Mouse (Mus musculus) bone marrow, adult 2 months (tissue): ENCODE data around the gene Pik3r3. TPM values are rescaled to one million over a fixed set of nuclear protein-coding genes. Genes with fewer than 3 reads are reported as not detected.
"Not testable (repeated sequence)": the region's sequence is repeated elsewhere in the genome, so short reads cannot be mapped to it uniquely, and the experiment has no call there.

Experiments used
- H3K27ac ChIP-seq: fragments of 200-500 bp; 2 replicates; pipeline ENCODE4 v1.5.1; 2012; ENCODE audit warnings: low read depth, mild to moderate bottlenecking, control low read depth, inconsistent platforms, low read length; ENCODE audit not compliant: control insufficient read depth, poor library complexity, insufficient read depth
- H3K4me1 ChIP-seq: fragments of 200-500 bp; 2 replicates; pipeline ENCODE4 v1.6.1; 2011; ENCODE audit warnings: low read length; ENCODE audit not compliant: control insufficient read depth, insufficient read depth
- H3K4me3 ChIP-seq: fragments of 200-500 bp; replicated peaks from 2 replicates; pipeline ENCODE3; 2011; ENCODE audit warnings: mild to moderate bottlenecking, low read depth, low read length, control low read depth; ENCODE audit not compliant: control insufficient read depth
- CTCF ChIP-seq: fragments of 200-500 bp; IDR thresholded peaks from 2 replicates; pipeline ENCODE4 v1.5.1; 2011; ENCODE audit warnings: low read length, control low read depth; ENCODE audit not compliant: control insufficient read depth, insufficient read depth
- POLR2A ChIP-seq: fragments of 200-500 bp; IDR thresholded peaks from 2 replicates; pipeline ENCODE4 v1.6.1; 2011; ENCODE audit warnings: low read depth, mild to moderate bottlenecking, control low read depth, low read length, borderline replicate concordance; ENCODE audit not compliant: control insufficient read depth
- WGBS: fragments of 180-500 bp; shearing (Covaris S2); methylation state at CpG from one replicate; pipeline ENCODE4 v1.1.7; 2018; 5-methylcytosine and 5-hydroxymethylcytosine counted together
- polyA plus RNA-seq: library from polyadenylated mRNA; stranded (reverse); fragments of >200 nt; gene quantifications from 2 replicates; pipeline ENCODE4 v1.2.4, GENCODE M21; 2011; ENCODE audit warnings: low replicate concordance; ENCODE audit not compliant: missing spikeins, insufficient read depth, insufficient read length

The Pik3r3 gene
- polyA plus RNA-seq, 1 experiment = 0.95 TPM

GRCm38 (mm10) chr4:116208891-116209290, 12.5 kb upstream of the Pik3r3 start:
- 69% methylated on average over 1 of the region's 1 CpGs for WGBS
- Histone ChIP-seq H3K4me3 (no peak overlapping the region), H3K4me1 (no peaks in the 10 kb centered on the region), H3K27ac (no peak overlapping the region)
- no peak for TF ChIP-seq CTCF

GRCm38 (mm10) chr4:116215895-116216605, 5.4 kb upstream of the Pik3r3 start:
- H3K27ac ChIP-seq = no peak overlapping the region
- WGBS = 89% methylated on average over 2 of the region's 2 CpGs
- no peak for TF ChIP-seq POLR2A
- no peak for TF ChIP-seq CTCF
- no peak overlapping the region for H3K4me3 ChIP-seq
- no peaks in the 10 kb centered on the region for H3K4me1 ChIP-seq

- TF ChIP-seq POLR2A (no peak), CTCF (no peak)
- H3K4me3 ChIP-seq = no peak overlapping the region
- 55% methylated on average over 2 of the region's 2 CpGs for WGBS
Observed at GRCm38 (mm10) chr4:116217046-116217445, 4.4 kb upstream of the Pik3r3 start.

GRCm38 (mm10) chr4:116217661-116218060, 3.8 kb upstream of the Pik3r3 start:
- H3K27ac ChIP-seq, H3K4me3 ChIP-seq, H3K4me1 ChIP-seq: not testable (repeated sequence)
- 60% methylated on average over 1 of the region's 1 CpGs for WGBS

More at GRCm38 (mm10) chr4:116217046-116217445, 4.4 kb upstream of the Pik3r3 start:
- Histone ChIP-seq H3K27ac (no peak overlapping the region), H3K4me1 (no peaks in the 10 kb centered on the region)

- TF ChIP-seq POLR2A (no peak), CTCF (no peak)
- WGBS = 95% methylated on average over 1 of the region's 1 CpGs
- Histone ChIP-seq H3K27ac (no peak overlapping the region), H3K4me3 (no peak overlapping the region), H3K4me1 (no peaks in the 10 kb centered on the region)
Observed at GRCm38 (mm10) chr4:116219056-116219455, 2.4 kb upstream of the Pik3r3 start.

- no peak for TF ChIP-seq POLR2A
- TF ChIP-seq CTCF = no peak
- Histone ChIP-seq H3K4me1 (no peaks in the 10 kb centered on the region), H3K4me3 (no peak overlapping the region), H3K27ac (no peak overlapping the region)
- 31% methylated on average over 6 of the region's 6 CpGs for WGBS
Observed at GRCm38 (mm10) chr4:116220071-116220650, 1.3 kb upstream of the Pik3r3 start.

GRCm38 (mm10) chr4:116220780-116221139, 658 bp upstream of the Pik3r3 start:
- 1% methylated on average over 26 of the region's 26 CpGs for WGBS
- Histone ChIP-seq H3K4me1 (no peaks in the 10 kb centered on the region), H3K27ac (peak overlapping the region; percentile 94), H3K4me3 (peak overlapping the region; percentile 83)
- TF ChIP-seq POLR2A (peak; percentile 46; the same call in 1 of the 2 replicates), CTCF (no peak)

- 2% methylated on average over 23 of the region's 23 CpGs for WGBS
- Histone ChIP-seq H3K4me1 (no peaks in the 10 kb centered on the region), H3K27ac (no peak overlapping the region), H3K4me3 (peak overlapping the region; percentile 91)
- TF ChIP-seq CTCF (no peak), POLR2A (no peak)
Observed at GRCm38 (mm10) chr4:116221996-116222842, 801 bp downstream of the Pik3r3 start.
